Mouse (Mus musculus): ENCODE measurements around the gene Usp10. TPM values are rescaled to one million over a fixed set of nuclear protein-coding genes. Genes with fewer than 3 reads are reported as not detected.
A peak's percentile ranks its signal among the peaks of the same experiment; 100 is the strongest.

Usp10 gene
- total and polyA plus RNA-seq, 3 experiments = 93.9 to 133 (median 96.5) TPM

- DNase-seq = no peak
Measured at GRCm38 (mm10) chr8:119915298-119915697, 5.1 kb downstream of the Usp10 start.

DNA sequence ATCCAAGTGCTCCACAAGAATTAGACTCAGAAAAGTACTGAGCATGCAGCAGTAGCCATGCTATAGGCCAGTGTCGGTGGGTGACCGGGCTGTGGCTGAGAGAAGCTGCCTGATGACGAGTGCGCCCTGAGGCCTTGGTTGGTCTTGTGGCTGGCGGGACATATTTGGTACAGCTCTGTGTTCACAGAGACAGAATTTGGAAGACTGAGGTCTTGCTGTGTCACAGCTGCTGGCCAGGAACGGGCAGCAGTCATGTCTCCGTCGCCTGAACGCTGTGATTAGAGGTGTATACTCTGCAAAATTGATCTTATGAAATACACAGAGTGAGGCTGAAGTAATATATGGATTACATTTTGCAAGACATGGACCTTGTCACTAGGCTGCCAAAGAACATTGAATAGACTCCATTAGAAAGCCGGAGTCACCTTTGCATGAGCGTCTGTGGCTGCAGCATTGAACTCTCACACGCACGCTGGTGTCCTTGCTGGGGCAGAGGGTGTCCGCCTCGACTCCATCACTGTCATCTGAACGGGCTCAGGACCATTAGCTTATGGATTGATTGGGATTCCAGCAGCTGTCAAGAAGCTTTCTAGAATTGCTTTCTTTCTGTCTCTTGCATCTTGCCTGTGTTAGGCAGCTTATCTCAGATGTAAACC is 6.2 kb downstream of the Usp10 start:
- DNase-seq = peak; percentile 48

GRCm38 (mm10) chr8:119917415-119917814 is 7.3 kb downstream of the Usp10 start:
- DNase-seq = no peak

DNA sequence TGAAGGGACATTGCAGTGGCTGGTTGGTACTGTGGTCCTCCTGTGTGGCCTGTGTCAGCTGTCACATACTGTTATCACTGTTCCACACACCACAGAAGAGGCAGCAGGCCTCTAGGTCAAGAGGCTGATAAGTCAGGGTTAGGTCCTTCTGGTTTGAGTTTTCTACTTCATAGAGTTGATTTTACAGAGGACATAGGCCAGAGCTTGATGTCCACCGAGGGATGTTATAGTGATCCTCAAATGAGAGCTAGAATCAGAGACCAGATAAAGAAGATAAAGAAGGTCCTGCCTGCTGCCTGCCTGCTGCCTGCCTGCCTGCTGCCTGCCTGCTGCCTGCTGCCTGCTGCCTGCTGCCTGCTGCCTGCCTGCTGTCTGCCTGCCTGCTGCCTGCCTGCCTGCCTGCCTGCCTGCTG is 8.0 kb downstream of the Usp10 start:
- DNase-seq = no peak

DNA sequence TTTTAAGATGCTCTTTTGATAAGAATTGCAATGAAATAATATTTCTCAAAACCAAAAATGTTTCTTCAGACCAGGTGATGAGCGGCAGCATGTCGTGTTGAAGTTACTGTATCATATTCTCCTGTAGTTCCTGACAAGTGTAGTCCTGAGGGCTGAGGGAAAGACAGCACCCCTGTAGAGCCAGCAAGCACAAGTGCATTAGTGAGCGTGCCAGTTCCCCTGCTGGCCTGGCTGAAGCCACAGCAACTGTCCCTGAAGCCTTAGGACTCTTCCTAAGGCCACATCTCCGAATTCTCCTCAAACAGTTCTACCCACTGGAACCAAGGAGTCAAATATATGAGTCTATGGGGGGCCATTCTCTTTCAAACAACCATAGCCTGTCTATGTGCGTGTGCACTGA is 13.1 kb downstream of the Usp10 start:
- DNase-seq = no peak

GRCm38 (mm10) chr8:119925428-119925827 is 15.3 kb downstream of the Usp10 start:
- no peak for DNase-seq

GRCm38 (mm10) chr8:119926474-119926873 is 16.3 kb downstream of the Usp10 start:
- DNase-seq = no peak

- DNase-seq = peak; percentile 54
Measured at GRCm38 (mm10) chr8:119927422-119928092, 17.4 kb downstream of the Usp10 start.

- no peak for DNase-seq
Measured at GRCm38 (mm10) chr8:119931317-119931716, 21.2 kb downstream of the Usp10 start.

GRCm38 (mm10) chr8:119933681-119934080 is 23.5 kb downstream of the Usp10 start:
- DNase-seq = no peak

GRCm38 (mm10) chr8:119935541-119935940 is 25.4 kb downstream of the Usp10 start:
- no peak for DNase-seq

DNA sequence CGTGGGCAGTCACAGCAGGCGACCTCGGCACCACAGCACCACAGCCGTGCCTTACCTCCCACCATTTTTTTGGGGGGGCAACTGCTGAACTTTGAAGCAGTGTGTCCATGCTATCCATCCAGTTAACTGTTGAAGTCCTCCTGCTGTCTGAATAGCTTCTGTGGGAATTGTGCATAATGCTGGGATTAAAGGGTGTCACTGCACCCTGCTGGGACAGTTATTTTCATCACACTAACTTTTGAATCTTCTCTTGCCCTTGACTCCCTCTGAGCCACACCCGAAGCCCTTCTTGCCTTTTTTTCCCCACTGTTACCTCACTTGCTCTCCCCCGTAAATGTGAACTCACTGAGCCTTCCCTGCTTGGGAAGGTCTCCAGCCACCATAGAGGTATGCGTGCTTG is 28.3 kb downstream of the Usp10 start:
- no peak for DNase-seq

GRCm38 (mm10) chr8:119939336-119939735 is 29.2 kb downstream of the Usp10 start:
- no peak for DNase-seq

GRCm38 (mm10) chr8:119941471-119941870 is 31.3 kb downstream of the Usp10 start:
- peak; percentile 47 for DNase-seq

GRCm38 (mm10) chr8:119943616-119944015 is 33.5 kb downstream of the Usp10 start:
- no peak for DNase-seq

GRCm38 (mm10) chr8:119944096-119944811 is 34.1 kb downstream of the Usp10 start:
- DNase-seq = peak; percentile 70

DNA sequence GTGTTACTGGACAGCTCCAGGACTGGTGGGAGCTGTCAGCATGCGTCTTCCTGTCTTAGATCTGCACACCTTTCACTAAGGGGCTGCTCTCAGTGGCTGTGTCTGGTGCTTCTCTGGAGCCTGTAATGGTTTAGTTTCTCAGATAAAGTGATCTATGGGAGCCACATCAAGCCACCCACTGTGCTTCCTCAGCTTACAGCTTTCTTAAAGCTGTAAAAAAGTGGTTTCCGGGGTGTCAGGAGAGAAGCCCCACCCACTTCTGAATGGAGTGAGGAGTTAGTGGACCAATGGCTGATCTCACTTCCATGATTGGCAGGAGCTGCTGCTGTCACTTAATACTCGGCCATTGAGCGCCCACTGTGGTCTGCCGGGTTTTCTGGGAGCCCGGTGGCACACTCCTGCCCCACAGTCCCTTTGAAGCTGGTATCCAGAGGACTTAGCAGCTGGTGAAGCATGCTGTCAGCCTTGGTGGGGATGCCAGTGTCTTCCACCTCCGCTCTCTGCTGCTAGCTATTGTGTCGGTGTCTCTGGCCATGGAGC is 36.2 kb downstream of the Usp10 start:
- DNase-seq = no peak

DNA sequence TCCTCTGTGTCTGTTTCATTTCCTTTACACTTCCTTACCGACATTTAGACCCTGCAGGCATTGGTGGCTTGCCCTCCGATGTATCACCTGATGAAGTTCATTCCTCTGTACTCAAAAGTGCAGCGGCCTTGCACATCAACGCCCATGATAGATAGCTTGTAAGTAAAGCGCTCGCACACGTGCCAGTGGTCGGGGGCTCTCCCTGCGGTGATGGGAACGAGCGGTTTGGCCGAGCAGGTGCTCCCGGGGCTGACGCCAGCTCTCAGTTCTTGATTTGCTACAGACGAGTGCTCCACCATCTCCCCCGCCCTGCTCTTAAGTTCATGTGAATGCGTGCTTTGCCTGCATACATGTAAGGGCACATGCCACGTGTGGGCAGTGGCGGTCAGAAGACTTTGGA is 37.5 kb downstream of the Usp10 start:
- no peak for DNase-seq

- peak; percentile 76 for DNase-seq
Measured at GRCm38 (mm10) chr8:119948340-119948739, 38.2 kb downstream of the Usp10 start.

- peak; percentile 40 for DNase-seq
Measured at GRCm38 (mm10) chr8:119952282-119952681, 42.1 kb downstream of the Usp10 start.

DNA sequence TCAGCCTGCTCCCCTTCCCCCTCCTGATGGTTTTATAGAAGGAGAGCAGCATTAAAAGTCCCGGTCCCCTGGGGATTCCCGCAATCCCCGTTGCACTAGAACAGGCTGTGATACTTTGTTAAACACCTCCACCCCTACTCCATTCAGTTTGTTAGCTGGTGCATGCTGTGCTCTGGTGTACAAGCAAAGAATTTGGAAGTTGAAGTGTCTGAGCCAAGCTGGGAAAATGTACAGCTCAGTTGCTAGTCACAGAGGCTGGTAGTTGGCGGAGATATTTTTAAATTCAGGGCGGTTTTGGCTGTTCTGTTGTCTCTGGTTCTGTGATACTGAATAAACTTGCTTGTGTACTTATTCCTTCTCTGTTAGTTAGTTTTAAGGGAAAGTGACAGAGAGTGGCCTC is 42.6 kb downstream of the Usp10 start:
- no peak for DNase-seq

GRCm38 (mm10) chr8:119955333-119955732 is 45.2 kb downstream of the Usp10 start:
- DNase-seq = no peak

DNA sequence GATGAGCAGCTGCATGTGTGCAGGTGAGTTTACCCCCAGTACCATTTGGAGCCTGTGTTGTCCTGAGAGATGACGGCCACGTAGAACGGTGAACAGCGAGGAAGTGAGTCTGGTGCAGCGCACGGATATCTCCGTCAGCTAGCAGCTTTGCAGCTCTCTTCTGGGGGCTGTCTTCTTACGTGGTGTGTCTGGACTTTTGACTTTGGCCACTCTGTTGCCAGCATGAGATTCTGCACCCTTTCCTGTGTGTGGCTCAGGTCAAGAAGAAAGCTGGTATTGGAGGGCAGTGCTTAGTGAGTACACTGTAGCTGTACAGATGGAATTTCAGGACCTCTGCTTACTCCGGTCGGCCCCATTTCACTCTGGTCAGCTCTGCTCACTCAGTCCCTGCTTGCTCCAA is 47.9 kb downstream of the Usp10 start:
- DNase-seq = no peak
